Mouse (Mus musculus) CH12.LX (cell line): ENCODE data around the gene Man1a. TPM values are rescaled to one million over a fixed set of nuclear protein-coding genes. Genes with fewer than 3 reads are reported as not detected.

Experiments used
- DNase-seq: peaks from one replicate; pipeline ENCODE4 v3.0.0-alpha.2; 2013; ENCODE audit errors: extremely low read depth
- H3K27ac ChIP-seq: 2 replicates; pipeline ENCODE4 v1.5.1; 2012; ENCODE audit warnings: low read depth, mild to moderate bottlenecking, control low read depth, moderate library complexity; ENCODE audit not compliant: insufficient read depth
- H3K27me3 ChIP-seq: replicated peaks from 2 replicates; pipeline ENCODE3; 2012; ENCODE audit warnings: inconsistent platforms
- H3K36me3 ChIP-seq, 2 experiments: replicated peaks in 1 of 2; 2 replicates each; pipeline versions ENCODE3 to v1.6.1; 2012; ENCODE audit warnings: inconsistent platforms in 1 of 2, low read length in 1 of 2, mild to moderate bottlenecking in 1 of 2, mixed read lengths in 1 of 2, moderate library complexity in 1 of 2; ENCODE audit not compliant: control insufficient read depth in 1 of 2, insufficient read depth in 1 of 2
- H3K4me1 ChIP-seq, 2 experiments: 2 replicates each; pipeline ENCODE4 v1.6.1; 2012; ENCODE audit warnings: inconsistent platforms in 1 of 2, moderate library complexity in 1 of 2; ENCODE audit not compliant: insufficient read depth in 2 of 2, control insufficient read depth in 1 of 2
- H3K4me2 ChIP-seq: 2 replicates; pipeline ENCODE4 v1.6.1; 2012; ENCODE audit warnings: low read depth, mild to moderate bottlenecking, control low read depth; ENCODE audit not compliant: poor library complexity, insufficient read depth, severe bottlenecking
- H3K4me3 ChIP-seq, 3 experiments: fragments of 150-350 bp in 1 of 3; sonication (generic) in 1 of 3; replicated peaks in 1 of 3; 2 replicates each; pipeline versions ENCODE3 to v1.5.1; 2011 to 2012; ENCODE audit warnings: low read depth in 2 of 3, low read length in 2 of 3, mild to moderate bottlenecking in 2 of 3, moderate library complexity in 2 of 3, control low read depth in 1 of 3, improper control_type of control experiment in 1 of 3, inconsistent platforms in 1 of 3, mixed read lengths in 1 of 3; ENCODE audit not compliant: poor library complexity in 1 of 3
- H3K79me2 ChIP-seq: replicated peaks from 2 replicates; pipeline ENCODE4 v1.6.1; 2012; ENCODE audit warnings: mild to moderate bottlenecking, moderate library complexity; ENCODE audit not compliant: control insufficient read depth, poor library complexity, insufficient read depth, severe bottlenecking; ENCODE audit errors: extremely low read depth
- H3K9ac ChIP-seq: 2 replicates; pipeline ENCODE4 v1.6.1; 2012; ENCODE audit warnings: low read depth, mild to moderate bottlenecking, control low read depth, moderate library complexity; ENCODE audit not compliant: insufficient read depth
- H3K9me3 ChIP-seq: replicated peaks from 2 replicates; pipeline ENCODE3; 2012; ENCODE audit warnings: low read length, inconsistent platforms, mixed read lengths
- BHLHE40 ChIP-seq: IDR thresholded peaks from 2 replicates; pipeline ENCODE4 v1.6.1; 2011; ENCODE audit warnings: mild to moderate bottlenecking, low read depth, low read length, improper control_type of control experiment
- CHD1 ChIP-seq: IDR thresholded peaks from 2 replicates; pipeline ENCODE4 v1.6.1; 2012; ENCODE audit warnings: low read depth, low read length, improper control_type of control experiment, inconsistent platforms
- CHD2 ChIP-seq: IDR thresholded peaks from 2 replicates; pipeline ENCODE4 v1.6.1; 2011; ENCODE audit warnings: low read length, improper control_type of control experiment
- EP300 ChIP-seq: IDR thresholded peaks from 2 replicates; pipeline ENCODE4 v1.6.1; 2011; ENCODE audit warnings: low read length, improper control_type of control experiment
- ETS1 ChIP-seq: conservative IDR thresholded peaks from 2 replicates; pipeline ENCODE4 v1.6.1; 2012; ENCODE audit warnings: low read depth, mild to moderate bottlenecking, inconsistent platforms, low read length, improper control_type of control experiment, moderate library complexity
- HCFC1 ChIP-seq: IDR thresholded peaks from 2 replicates; pipeline ENCODE4 v1.6.1; 2012; ENCODE audit warnings: low read depth, mild to moderate bottlenecking, inconsistent platforms, low read length, improper control_type of control experiment
- IRF4 ChIP-seq: IDR thresholded peaks from 2 replicates; pipeline ENCODE4 v1.6.1; 2014; ENCODE audit warnings: low read depth, mild to moderate bottlenecking, inconsistent platforms, low read length, improper control_type of control experiment
- JUN ChIP-seq: IDR thresholded peaks from 2 replicates; pipeline ENCODE4 v1.6.1; 2011; ENCODE audit warnings: low read depth, mild to moderate bottlenecking, low read length, improper control_type of control experiment, moderate library complexity; ENCODE audit not compliant: insufficient read depth
- MAX ChIP-seq: IDR thresholded peaks from 2 replicates; pipeline ENCODE4 v1.6.1; 2011; ENCODE audit warnings: low read length, improper control_type of control experiment
- MAZ ChIP-seq: IDR thresholded peaks from 2 replicates; pipeline ENCODE4 v1.6.1; 2012; ENCODE audit warnings: low read depth, mild to moderate bottlenecking, inconsistent platforms, low read length, improper control_type of control experiment, moderate library complexity
- MEF2A ChIP-seq: IDR thresholded peaks from 2 replicates; pipeline ENCODE4 v1.6.1; 2014; ENCODE audit warnings: low read depth, mild to moderate bottlenecking, inconsistent platforms, low read length, improper control_type of control experiment, borderline replicate concordance
- MYC ChIP-seq: IDR thresholded peaks from 2 replicates; pipeline ENCODE4 v1.6.1; 2011; ENCODE audit warnings: low read depth, mild to moderate bottlenecking, improper control_type of control experiment, low read length
- NELFE ChIP-seq: IDR thresholded peaks from 2 replicates; pipeline ENCODE4 v1.6.1; 2011; ENCODE audit warnings: low read depth, low read length, improper control_type of control experiment
- POLR2A ChIP-seq: IDR thresholded peaks from 2 replicates; pipeline ENCODE4 v1.6.1; 2011; ENCODE audit warnings: low read depth, mild to moderate bottlenecking, improper control_type of control experiment, low read length
- POLR2AphosphoS2 ChIP-seq: IDR thresholded peaks from 2 replicates; pipeline ENCODE4 v1.6.1; 2011; ENCODE audit warnings: low read depth, low read length, improper control_type of control experiment
- RAD21 ChIP-seq: IDR thresholded peaks from 2 replicates; pipeline ENCODE4 v1.6.1; 2011; ENCODE audit warnings: low read depth, mild to moderate bottlenecking, low read length, improper control_type of control experiment, moderate library complexity
- SIN3A ChIP-seq: IDR thresholded peaks from 2 replicates; pipeline ENCODE4 v1.6.1; 2012; ENCODE audit warnings: low read length, improper control_type of control experiment, inconsistent platforms
- SMC3 ChIP-seq: IDR thresholded peaks from 2 replicates; pipeline ENCODE4 v1.6.1; 2011; ENCODE audit warnings: low read depth, low read length, improper control_type of control experiment
- TBP ChIP-seq: conservative IDR thresholded peaks from 2 replicates; pipeline ENCODE4 v1.6.1; 2011; ENCODE audit warnings: low read depth, low read length, improper control_type of control experiment
- TCF12 ChIP-seq: IDR thresholded peaks from 2 replicates; pipeline ENCODE4 v1.6.1; 2014; ENCODE audit warnings: low read depth, mild to moderate bottlenecking, inconsistent platforms, low read length, improper control_type of control experiment
- USF2 ChIP-seq: conservative IDR thresholded peaks from 2 replicates; pipeline ENCODE4 v1.6.1; 2011; ENCODE audit warnings: low read depth, low read length, improper control_type of control experiment
- ZC3H11A ChIP-seq: IDR thresholded peaks from 2 replicates; pipeline ENCODE4 v1.6.1; 2012; ENCODE audit warnings: low read depth, mild to moderate bottlenecking, inconsistent platforms, low read length, improper control_type of control experiment
- ZKSCAN1 ChIP-seq: IDR thresholded peaks from 2 replicates; pipeline ENCODE4 v1.6.1; 2012; ENCODE audit warnings: low read depth, inconsistent platforms, low read length, improper control_type of control experiment, borderline replicate concordance
- ZNF384 ChIP-seq: IDR thresholded peaks from 2 replicates; pipeline ENCODE4 v1.6.1; 2012; ENCODE audit warnings: low read depth, low read length, improper control_type of control experiment, inconsistent platforms
- dilution Hi-C: fragments of 300-500 bp; cut with MboI; formaldehyde crosslinking; loops from 2 replicates; pipeline ENCODE4 v1.14.3; 2020; ENCODE audit warnings: low sequenced_read_pairs; ENCODE audit not compliant: extremely low pct_unique_long_range_greater_than_20kb, extremely low pct_ligation_motif_present
- in situ Hi-C: fragments of 300-500 bp; cut with MboI; formaldehyde crosslinking; loops from 3 replicates; pipeline ENCODE4 v1.14.3; 2019; ENCODE audit warnings: low sequenced_read_pairs, low pct_ligation_motif_present, low pct_unique_long_range_greater_than_20kb, mixed read lengths
- polyA plus RNA-seq: library from polyadenylated mRNA; unstranded; fragments of >175 nt; gene quantifications from 2 replicates; pipeline ENCODE4 v1.2.1, GENCODE M21; 2012; ENCODE audit warnings: low read depth; ENCODE audit not compliant: insufficient read length
- total RNA-seq, 2 experiments: library from RNA; depleted of rRNA; stranded (reverse); fragments of 300-350 nt in 1 of 2; fragments of >200 nt in 1 of 2; gene quantifications; 2 replicates each; pipeline ENCODE4 v1.2.3; 2012 to 2014

Man1a gene
- total and polyA plus RNA-seq, 3 experiments, result 104 to 211 (median 191) TPM

- H3K27ac ChIP-seq, result no peak overlapping the region
- no peaks in the 10 kb centered on the region; a peak in 1 of 4 replicates for H3K4me1 ChIP-seq
- no peak overlapping the region for H3K4me2 ChIP-seq
- no peak for DNase-seq
- no peak for TF ChIP-seq EP300
- no peak for TF ChIP-seq SMC3
- TF ChIP-seq SIN3A, result no peak
- no peak for TF ChIP-seq CHD1
- TF ChIP-seq POLR2AphosphoS2, result no peak
- TF ChIP-seq BHLHE40, result no peak
- no peak for TF ChIP-seq POLR2A
- no peak for TF ChIP-seq MAX
- no peak for TF ChIP-seq MAZ
- no peak for TF ChIP-seq IRF4
- TF ChIP-seq RAD21, result no peak
- no peak for TF ChIP-seq MEF2A
- no peak for TF ChIP-seq JUN
- TF ChIP-seq ZNF384, result no peak
- no peak for TF ChIP-seq TBP
- no peak for TF ChIP-seq NELFE
- no peak for TF ChIP-seq ZC3H11A
- TF ChIP-seq ZKSCAN1, result no peak
- TF ChIP-seq HCFC1, result no peak
- TF ChIP-seq TCF12, result no peak
- H3K36me3 ChIP-seq, result no peaks in the 10 kb centered on the region
- in situ Hi-C loops, result no loop called here
- H3K4me3 ChIP-seq, result no peak overlapping the region
- dilution Hi-C loops, result no loop called here
- H3K9me3 ChIP-seq, result no peaks in the 10 kb centered on the region
- H3K79me2 ChIP-seq, result no peaks in the 10 kb centered on the region
- H3K9ac ChIP-seq, result no peak overlapping the region
- H3K27me3 ChIP-seq, result no peaks in the 10 kb centered on the region
Measured at GRCm38 (mm10) chr10:53889512-53889911, 186.9 kb downstream of the Man1a start.

GRCm38 (mm10) chr10:53888382-53889110, 187.9 kb downstream of the Man1a start:
- Histone ChIP-seq H3K9ac (no peak overlapping the region), H3K4me1 (no peaks in the 10 kb centered on the region; a peak in 1 of 4 replicates), H3K4me3 (no peak overlapping the region), H3K9me3 (no peaks in the 10 kb centered on the region), H3K27ac (no peak overlapping the region), H3K4me2 (no peak overlapping the region), H3K36me3 (no peaks in the 10 kb centered on the region), H3K27me3 (no peaks in the 10 kb centered on the region), H3K79me2 (no peaks in the 10 kb centered on the region)
- peak; percentile 71 for TF ChIP-seq HCFC1
- TF ChIP-seq CHD2, result no peak
- TF ChIP-seq EP300, result no peak
- TF ChIP-seq ETS1, result no peak
- TF ChIP-seq MYC, result no peak
- TF ChIP-seq ZNF384, result peak; percentile 60
- TF ChIP-seq USF2, result no peak
- no peak for TF ChIP-seq MEF2A
- in situ Hi-C loops, result no loop called here
- dilution Hi-C loops, result no loop called here
- no peak for DNase-seq
